17 mouse cellular contexts compared by ENCODE assay signal in the genomic region with DNA sequence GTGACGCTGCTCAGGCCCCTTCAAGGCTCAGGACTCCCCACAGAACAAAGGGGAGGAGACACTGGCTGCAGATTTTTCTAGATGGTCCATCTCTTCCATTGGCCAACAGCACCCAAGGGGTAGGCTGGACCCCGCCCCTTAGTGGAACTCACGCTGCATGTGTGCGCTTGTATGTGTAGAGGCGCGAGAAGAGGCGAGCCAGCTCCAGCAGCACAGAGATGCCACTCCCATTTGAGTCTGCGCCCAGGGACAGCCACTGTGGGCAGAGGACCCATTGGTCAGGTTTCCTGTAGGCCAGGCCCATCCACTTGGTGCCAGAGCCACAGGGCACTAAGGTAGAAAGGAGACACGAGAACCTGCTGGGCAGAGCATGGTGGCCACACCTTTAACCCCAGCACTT.
"Had no signal": no experiment of that assay in that cellular context is flagged by ENCODE, and none has a peak within 500 bp of the region (broad histone marks: within the 10 kb centered on the region; RNA-seq: fewer than 3 reads in every experiment).

No protein-coding gene starts in this region.

- H3K27me3 ChIP-seq: lung, embryonic 15.5 days; megakaryocyte, embryonic 14.5 days; midbrain, embryonic 13.5 days; midbrain, embryonic 15.5 days; neural tube, embryonic 12.5 days; stomach, embryonic 15.5 days had no signal

- H3K4me3 ChIP-seq: lung, embryonic 15.5 days; megakaryocyte, embryonic 14.5 days; midbrain, embryonic 13.5 days; midbrain, embryonic 15.5 days; neural tube, embryonic 12.5 days; stomach, embryonic 15.5 days had no signal

- H3K9me3 ChIP-seq: lung, embryonic 15.5 days; megakaryocyte, embryonic 14.5 days; midbrain, embryonic 13.5 days; midbrain, embryonic 15.5 days; neural tube, embryonic 12.5 days; stomach, embryonic 15.5 days had no signal

- ATAC-seq: lung, postnatal 0 days; midbrain, embryonic 13.5 days; midbrain, embryonic 15.5 days had no signal

- DNase-seq: lung, adult 2 months; lung, postnatal 14 days; lung, postnatal 36 days; right cerebral cortex, postnatal 14 days; thymus, adult 2 months; thymus, postnatal 25 days; thymus, postnatal 4 days had no signal

- H3K9ac ChIP-seq: lung, embryonic 15.5 days; midbrain, embryonic 13.5 days; midbrain, embryonic 15.5 days; neural tube, embryonic 12.5 days; stomach, embryonic 15.5 days had no signal

- H3K4me2 ChIP-seq: lung, embryonic 15.5 days; midbrain, embryonic 11.5 days; midbrain, embryonic 13.5 days; midbrain, embryonic 15.5 days; neural tube, embryonic 12.5 days; stomach, embryonic 15.5 days had no signal

- H3K27ac ChIP-seq: lung, embryonic 15.5 days; macrophage; midbrain, embryonic 13.5 days; midbrain, embryonic 15.5 days; neural tube, embryonic 12.5 days; stomach, embryonic 15.5 days; stomach, postnatal 0 days had no signal
